Mouse (Mus musculus): ENCODE data around the gene Hnrnpa3.
A peak's percentile ranks its signal among the peaks of the same experiment; 100 is the strongest.

Hnrnpa3 gene

GRCm38 (mm10) chr2:75704234-75705161, 45.4 kb downstream of the Hnrnpa3 start, which contains the start of gene Nfe2l2:
TSS of gene Nfe2l2 (minus strand) at chr2:75704641.
- peak; percentile 43 to 60 for DNase-seq

DNA sequence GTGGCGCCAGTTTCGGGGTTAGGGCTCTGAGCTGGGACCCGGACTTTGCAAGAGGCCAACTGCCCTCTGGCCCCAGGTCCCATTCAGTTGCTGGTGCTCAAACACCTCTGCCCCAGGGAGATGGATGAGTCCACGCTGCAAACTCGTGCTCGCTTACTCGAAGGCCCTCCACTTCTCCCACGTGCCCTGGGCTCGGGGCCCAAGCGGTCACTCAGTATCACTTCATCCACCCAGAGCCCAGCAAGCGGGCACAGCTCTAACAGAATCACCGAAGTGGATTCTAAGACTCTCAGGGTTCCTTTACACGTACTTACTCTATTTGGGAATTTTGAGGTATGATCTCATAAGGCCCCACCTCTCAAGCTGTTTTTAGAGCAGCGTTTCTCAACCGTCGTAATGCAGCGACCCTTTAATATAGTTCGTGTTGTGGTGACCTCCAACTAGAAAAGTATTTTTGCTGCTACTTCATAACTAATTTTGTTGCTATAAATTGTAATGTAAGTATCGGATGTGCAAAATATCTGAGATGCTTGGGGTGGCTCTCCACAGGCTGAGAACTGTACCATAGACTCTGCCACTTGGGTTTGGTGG, 46.2 kb downstream of the Hnrnpa3 start:
- DNase-seq: no peak

GRCm38 (mm10) chr2:75706435-75706834, 47.4 kb downstream of the Hnrnpa3 start:
- no peak for DNase-seq

- no peak for DNase-seq
Measured at GRCm38 (mm10) chr2:75707420-75707819, 48.4 kb downstream of the Hnrnpa3 start.

- no peak for DNase-seq
Measured at GRCm38 (mm10) chr2:75713083-75713482, 54.0 kb downstream of the Hnrnpa3 start.

DNA sequence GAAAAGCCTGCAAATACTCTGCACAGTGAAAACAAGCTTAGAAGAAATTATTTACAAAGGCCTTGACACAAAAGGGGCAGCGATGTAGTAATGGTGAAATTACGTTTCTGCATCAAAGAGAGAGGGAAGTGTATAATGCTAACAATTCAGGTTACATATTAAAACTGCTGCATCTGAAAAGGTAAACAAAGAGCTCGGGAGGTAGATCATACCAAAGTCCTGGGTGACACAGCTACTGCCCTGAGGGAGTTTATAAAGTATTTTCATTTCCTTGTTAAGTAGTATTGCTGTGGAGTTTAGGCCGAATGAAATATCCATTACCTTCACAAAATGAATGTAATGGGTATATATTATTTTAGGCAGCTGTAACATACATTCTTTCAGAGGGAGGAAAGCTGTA, 55.7 kb downstream of the Hnrnpa3 start:
- no peak for DNase-seq

- DNase-seq: peak; percentile 44 to 51
Measured at GRCm38 (mm10) chr2:75716046-75717016, 57.3 kb downstream of the Hnrnpa3 start.
